Mouse (Mus musculus) cortical plate, adult 2 months (tissue): ENCODE data around the gene Tenm4. TPM values are rescaled to one million over a fixed set of nuclear protein-coding genes. Genes with fewer than 3 reads are reported as not detected.

Source experiments
- H3K27ac ChIP-seq: fragments of 200-500 bp; 2 replicates; pipeline ENCODE4 v1.5.1; 2012; ENCODE audit warnings: low read length, control low read depth, inconsistent platforms; ENCODE audit not compliant: insufficient read depth
- H3K4me1 ChIP-seq: fragments of 200-500 bp; 2 replicates; pipeline ENCODE4 v1.6.1; 2011; ENCODE audit warnings: low read length; ENCODE audit not compliant: control insufficient read depth, insufficient read depth
- H3K4me3 ChIP-seq: fragments of 200-500 bp; 2 replicates; pipeline ENCODE4 v1.5.1; 2011; ENCODE audit warnings: mild to moderate bottlenecking, low read length, control low read depth; ENCODE audit not compliant: insufficient read depth
- CTCF ChIP-seq: fragments of 200-500 bp; IDR thresholded peaks from 2 replicates; pipeline ENCODE4 v1.5.1; 2011; ENCODE audit warnings: mild to moderate bottlenecking, control low read depth, low read length; ENCODE audit not compliant: insufficient read depth; ENCODE audit errors: extremely low read depth
- POLR2A ChIP-seq: fragments of 200-500 bp; IDR thresholded peaks from 2 replicates; pipeline ENCODE4 v1.6.1; 2011; ENCODE audit warnings: mild to moderate bottlenecking, low read length, control low read depth; ENCODE audit not compliant: insufficient read depth; ENCODE audit errors: extremely low read depth
- polyA plus RNA-seq: library from polyadenylated mRNA; depleted of rRNA; stranded (reverse); fragments of >200 nt; gene quantifications from 2 replicates; pipeline ENCODE4 v1.2.3, GENCODE M21; 2012

Tenm4 gene
- polyA plus RNA-seq, 1 experiment: 30.2 TPM

DNA sequence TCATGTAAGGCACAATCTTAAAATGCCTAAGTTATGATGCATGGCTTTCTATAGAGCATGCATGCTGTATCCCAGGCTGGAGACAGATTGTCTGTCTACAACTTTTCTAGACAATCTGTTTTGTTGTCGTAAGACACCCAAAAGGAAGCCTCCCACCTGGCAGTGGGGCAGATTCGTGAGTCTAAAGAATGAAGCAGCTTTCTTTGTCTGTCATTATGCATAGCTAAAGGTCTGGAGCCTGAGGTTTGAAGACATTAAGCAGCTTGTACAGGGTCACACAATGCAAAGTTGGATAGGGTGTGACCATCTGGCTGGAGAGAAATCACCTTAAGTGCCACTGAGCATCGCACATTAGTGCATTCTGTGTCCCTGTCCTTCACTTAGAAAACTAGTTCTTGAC is 648.5 kb downstream of the Tenm4 start:
- TF ChIP-seq POLR2A (no peak), CTCF (no peak)

GRCm38 (mm10) chr7:96820343-96820742 is 649.3 kb downstream of the Tenm4 start:
- Histone ChIP-seq H3K4me1 (peaks cover 4% of the 10 kb centered on the region), H3K27ac (no peak overlapping the region), H3K4me3 (no peak overlapping the region)
- TF ChIP-seq POLR2A (no peak), CTCF (no peak)

More for the DNA sequence above, 648.5 kb downstream of the Tenm4 start:
- Histone ChIP-seq H3K4me1 (peaks cover 4% of the 10 kb centered on the region), H3K27ac (no peak overlapping the region), H3K4me3 (no peak overlapping the region)

- Histone ChIP-seq H3K27ac (no peak overlapping the region), H3K4me3 (no peak overlapping the region), H3K4me1 (no peaks in the 10 kb centered on the region; the same call in 1 of the 2 replicates)
- TF ChIP-seq CTCF (no peak), POLR2A (no peak)
These were observed 655.1 kb downstream of the Tenm4 start for GRCm38 (mm10) chr7:96826101-96826500.

GRCm38 (mm10) chr7:96826672-96827071 is 655.6 kb downstream of the Tenm4 start:
- Histone ChIP-seq H3K27ac (no peak overlapping the region), H3K4me3 (no peak overlapping the region), H3K4me1 (no peaks in the 10 kb centered on the region; the same call in 1 of the 2 replicates)
- TF ChIP-seq POLR2A (no peak), CTCF (no peak)

- no peak overlapping the region for H3K4me3 ChIP-seq
- TF ChIP-seq POLR2A (no peak), CTCF (no peak)
- H3K27ac ChIP-seq: peak overlapping the region; percentile 82
- peaks cover 8% of the 10 kb centered on the region for H3K4me1 ChIP-seq
These were observed 661.5 kb downstream of the Tenm4 start for GRCm38 (mm10) chr7:96832551-96832950.

DNA sequence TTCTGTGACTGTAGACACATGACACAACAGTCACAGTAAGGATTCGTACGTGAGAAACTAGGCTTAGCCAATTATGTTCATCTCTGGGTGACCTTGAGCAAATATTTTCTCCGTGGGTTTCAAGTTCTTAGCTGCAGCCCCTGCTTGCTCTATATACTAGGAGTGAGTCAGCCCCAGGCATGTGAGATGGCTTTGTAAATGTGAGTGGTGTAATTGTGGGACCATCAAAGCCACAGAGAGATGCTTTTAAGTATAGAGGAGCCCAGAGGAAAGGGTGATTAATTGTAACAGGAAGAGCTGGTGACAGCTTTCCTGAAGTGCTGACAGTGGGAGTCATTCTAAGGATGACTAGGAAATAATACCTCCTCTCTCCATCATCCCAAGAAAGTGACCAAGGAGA is 662.0 kb downstream of the Tenm4 start:
- peaks cover 8% of the 10 kb centered on the region for H3K4me1 ChIP-seq
- H3K27ac ChIP-seq: peak overlapping the region; percentile 82; the same call in 1 of the 2 replicates
- H3K4me3 ChIP-seq: no peak overlapping the region
- no peak for TF ChIP-seq CTCF
- no peak for TF ChIP-seq POLR2A

DNA sequence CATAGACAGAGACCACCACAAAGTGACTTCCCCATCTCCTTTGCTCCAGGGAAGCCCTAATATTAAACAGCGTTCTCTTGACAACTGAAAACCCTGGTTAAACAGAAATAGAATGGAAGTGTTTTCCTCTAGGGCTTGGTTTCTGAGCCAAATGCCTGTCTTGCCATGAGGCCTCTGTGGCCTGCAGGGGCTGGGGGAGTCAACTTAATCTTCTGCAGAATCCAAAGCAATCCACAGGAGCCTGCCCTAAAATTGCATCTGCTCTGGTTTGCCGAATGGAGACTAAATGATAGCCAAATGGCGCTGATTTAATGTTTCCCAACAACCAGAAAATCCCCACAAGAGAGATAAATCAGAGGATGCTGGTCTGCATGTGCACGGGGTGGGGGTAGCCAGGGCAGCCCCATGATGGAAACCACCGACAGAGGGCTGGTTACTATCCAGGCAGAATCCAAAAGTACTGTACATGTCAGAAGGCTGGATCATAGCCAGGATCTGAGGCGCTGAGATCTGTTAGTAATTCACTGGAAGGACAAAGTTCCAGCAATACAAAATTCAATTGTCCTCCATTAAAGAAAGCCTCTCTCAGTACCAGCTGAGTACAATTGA is 663.7 kb downstream of the Tenm4 start:
- peaks cover 8% of the 10 kb centered on the region for H3K4me1 ChIP-seq
- no peak overlapping the region for H3K27ac ChIP-seq
- H3K4me3 ChIP-seq: no peak overlapping the region
- TF ChIP-seq CTCF: no peak
- TF ChIP-seq POLR2A: no peak

GRCm38 (mm10) chr7:96835313-96835712 is 664.3 kb downstream of the Tenm4 start:
- Histone ChIP-seq H3K27ac (no peak overlapping the region), H3K4me3 (no peak overlapping the region), H3K4me1 (peaks cover 8% of the 10 kb centered on the region)
- TF ChIP-seq CTCF (no peak), POLR2A (no peak)

GRCm38 (mm10) chr7:96838271-96838841 is 667.3 kb downstream of the Tenm4 start:
- Histone ChIP-seq H3K4me3 (no peak overlapping the region), H3K4me1 (0 out of 2 replicates have a peak, but pooled peaks cover 3% of the 10 kb centered on the region), H3K27ac (peak overlapping the region; percentile 94)
- TF ChIP-seq POLR2A: no peak
- no peak for TF ChIP-seq CTCF

- H3K27ac ChIP-seq: no peak overlapping the region
These were observed 667.9 kb downstream of the Tenm4 start for GRCm38 (mm10) chr7:96838926-96839325.

More at GRCm38 (mm10) chr7:96838926-96839325, 667.9 kb downstream of the Tenm4 start:
- TF ChIP-seq POLR2A (no peak), CTCF (no peak)
- Histone ChIP-seq H3K4me1 (0 out of 2 replicates have a peak, but pooled peaks cover 3% of the 10 kb centered on the region), H3K4me3 (no peak overlapping the region)
